Mouse (Mus musculus) left cerebral cortex, postnatal 4 days (tissue): Measurements from ENCODE around the gene Fam71f1. TPM values are rescaled to one million over a fixed set of nuclear protein-coding genes. Genes with fewer than 3 reads are reported as not detected.
"Not testable (repeated sequence)": the region's sequence is repeated elsewhere in the genome, so short reads cannot be mapped to it uniquely, and the experiment has no call there.

Experiments used
- DNase-seq: peaks from one replicate; pipeline ENCODE4 v3.0.0-alpha.2; 2022
- intact Hi-C: fragments of 180-260 bp; cut with DNase I; formaldehyde crosslinking; loops from one replicate; pipeline ENCODE4 v1.15.1; 2025
- total RNA-seq, 2 experiments: library from RNA; stranded (reverse); gene quantifications; 2 replicates each; pipeline ENCODE4 v1.2.3; 2021

Fam71f1 gene
- total RNA-seq, 2 experiments from 2014 or later: not detected

- DNase-seq: no peak
- intact Hi-C loops: no loop called here
Observed at GRCm38 (mm10) chr6:29322147-29322546, 3.2 kb downstream of the Fam71f1 start.

GRCm38 (mm10) chr6:29322735-29323134, 3.8 kb downstream of the Fam71f1 start:
- no peak for DNase-seq
- intact Hi-C loops: no loop called here

DNA sequence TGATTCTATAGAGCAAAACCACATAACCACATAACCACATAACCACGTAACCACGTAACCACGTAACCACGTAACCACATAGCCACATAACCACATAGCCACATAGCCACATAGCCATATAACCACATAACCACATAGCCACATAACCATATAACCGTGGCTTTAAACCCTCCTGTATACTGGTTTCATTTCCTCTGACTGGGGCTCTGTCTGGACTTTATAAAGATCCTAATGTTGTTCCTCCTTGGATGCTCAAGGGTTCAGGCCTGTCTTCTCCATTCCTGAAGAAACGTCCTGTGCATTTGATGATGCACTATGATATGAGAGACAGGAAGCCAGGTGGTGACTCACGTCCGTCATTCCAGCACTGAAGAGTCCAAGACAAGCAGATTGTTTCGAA, 8.0 kb downstream of the Fam71f1 start:
- intact Hi-C loops: no loop called here
- no peak for DNase-seq

GRCm38 (mm10) chr6:29329514-29329913, 10.6 kb downstream of the Fam71f1 start:
- intact Hi-C loops: no loop called here
- DNase-seq: no peak

GRCm38 (mm10) chr6:29346512-29346911, 27.6 kb downstream of the Fam71f1 start:
- intact Hi-C loops, DNase-seq: not testable (repeated sequence)

GRCm38 (mm10) chr6:29347189-29347588, 28.2 kb downstream of the Fam71f1 start:
- intact Hi-C loops: no loop called here
- DNase-seq: no peak

DNA sequence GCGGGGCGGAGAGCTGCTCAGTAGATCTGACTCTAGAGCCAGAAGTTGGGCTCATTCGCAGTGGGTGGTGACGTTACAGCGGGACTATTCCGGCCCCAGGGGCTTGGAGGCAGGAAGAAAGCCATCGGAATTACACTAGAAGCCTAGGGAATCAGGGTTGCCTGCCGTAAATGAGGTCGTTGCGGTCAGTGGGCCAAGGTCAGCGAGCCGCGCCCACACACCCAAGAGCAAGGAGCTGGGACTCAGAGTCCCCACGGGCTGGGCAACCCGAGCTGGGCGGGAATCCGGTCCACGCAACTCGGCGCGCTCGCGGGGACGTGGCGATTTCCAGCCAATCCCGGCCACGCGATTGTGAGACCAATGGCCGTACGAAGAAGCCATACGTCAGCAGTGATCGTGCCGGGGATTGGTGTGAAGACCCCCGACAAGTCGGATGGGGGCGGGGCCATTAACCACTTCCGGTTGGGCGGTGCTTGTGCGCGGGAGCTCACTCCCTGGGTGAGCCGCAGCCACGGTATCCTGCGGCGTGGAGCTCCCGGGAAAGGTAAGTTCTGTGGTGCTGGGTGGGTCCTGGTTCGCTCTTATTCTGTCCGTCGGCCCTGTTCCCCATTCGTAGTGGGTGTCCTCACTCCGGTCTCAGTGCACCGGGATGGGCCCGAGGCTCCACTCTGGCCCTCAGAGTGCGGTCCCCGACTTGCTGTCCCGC, 28.9 kb downstream of the Fam71f1 start, which contains the start of gene Calu:
Calu (plus strand) TSS at position 405 of the 706 bp plus-strand sequence.
- intact Hi-C loops: no loop called here
- peak; percentile 99 for DNase-seq

- DNase-seq: no peak
- intact Hi-C loops: no loop called here
Observed at GRCm38 (mm10) chr6:29348371-29348724, 29.4 kb downstream of the Fam71f1 start.

DNA sequence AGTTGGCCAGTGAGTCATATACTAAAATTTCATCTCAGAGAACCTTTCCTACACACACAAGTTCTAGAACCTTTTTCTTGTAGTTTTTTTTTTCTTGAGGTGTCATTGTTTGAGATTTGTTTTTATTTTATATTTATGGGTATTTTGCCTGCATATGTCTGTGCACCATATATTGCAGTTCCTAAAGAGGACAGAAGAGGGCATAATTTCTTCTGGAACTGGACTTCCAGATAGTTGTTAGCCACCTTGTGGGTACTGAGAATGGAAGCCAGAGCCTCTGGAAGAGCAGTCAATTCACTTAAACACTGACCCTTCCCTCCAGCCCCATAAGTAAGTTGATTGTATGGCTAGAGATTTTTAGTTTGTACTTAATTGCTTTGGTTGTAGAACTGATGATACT, 32.7 kb downstream of the Fam71f1 start:
- intact Hi-C loops: no loop called here
- DNase-seq: no peak

GRCm38 (mm10) chr6:29352816-29353215, 33.9 kb downstream of the Fam71f1 start:
- no peak for DNase-seq
- intact Hi-C loops: no loop called here

- intact Hi-C loops: no loop called here
Observed at GRCm38 (mm10) chr6:29359386-29359785, 40.4 kb downstream of the Fam71f1 start.

DNA sequence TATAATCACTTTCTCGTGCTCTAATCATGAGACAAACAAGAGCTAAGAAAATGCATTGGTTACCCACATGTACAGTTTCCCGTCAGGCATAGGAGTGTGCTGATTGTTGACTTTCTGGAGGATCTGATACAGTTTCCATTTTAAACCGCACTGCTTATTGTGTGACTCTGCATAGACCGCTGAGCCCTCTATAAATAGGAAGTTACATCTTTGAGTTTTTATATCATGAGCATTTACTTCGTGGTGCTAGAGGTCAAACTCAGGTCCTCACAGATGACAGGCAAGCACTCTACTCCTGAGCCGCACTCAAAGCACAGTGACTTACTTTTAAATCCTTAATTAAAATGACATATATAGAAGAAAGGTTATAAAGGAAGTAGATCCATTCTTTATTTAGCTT, 41.3 kb downstream of the Fam71f1 start:
- no peak for DNase-seq
- intact Hi-C loops: no loop called here

More at GRCm38 (mm10) chr6:29359386-29359785, 40.4 kb downstream of the Fam71f1 start:
- no peak for DNase-seq

DNA sequence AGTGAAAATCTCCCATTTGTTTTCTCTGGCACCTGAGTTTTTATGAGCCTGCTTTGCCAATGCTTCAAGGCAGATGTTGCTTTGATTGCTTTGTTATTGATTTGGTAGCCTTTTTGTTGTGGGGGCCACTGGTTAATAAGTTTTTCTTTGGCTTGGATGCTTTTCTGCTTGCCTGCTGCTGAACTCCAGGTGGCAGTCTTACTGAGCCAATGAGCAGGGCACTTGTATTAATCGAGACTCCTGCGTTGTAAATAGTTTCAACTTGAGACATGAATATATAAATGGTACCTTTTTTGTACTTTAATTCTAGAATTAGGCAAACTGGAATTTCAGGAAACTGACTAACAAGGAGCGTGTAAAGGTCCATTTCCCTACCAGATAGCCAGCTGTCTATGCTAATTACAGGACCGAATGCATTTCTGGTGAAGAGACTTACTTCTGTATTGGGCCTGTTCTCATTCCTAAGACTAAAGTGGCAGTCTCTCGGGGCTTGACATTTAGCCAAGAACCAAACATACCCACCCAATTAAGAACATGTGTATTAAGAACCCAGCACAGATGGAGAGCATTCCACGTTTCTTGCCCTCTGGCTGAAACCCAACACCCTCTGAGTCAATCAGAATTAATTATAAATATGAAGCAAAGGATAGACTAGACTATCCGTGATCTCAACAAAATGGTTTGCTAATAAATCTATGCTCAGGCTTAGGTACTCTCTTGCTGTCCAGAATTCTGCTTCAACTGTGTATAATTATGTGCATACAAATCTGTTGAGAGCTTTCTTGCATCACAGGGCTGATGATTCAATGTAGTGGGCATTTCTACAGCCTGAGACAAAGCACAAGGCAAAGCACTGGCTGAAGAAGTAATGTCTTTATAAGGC, 43.5 kb downstream of the Fam71f1 start:
- intact Hi-C loops: no loop called here
- peak; percentile 27 for DNase-seq

GRCm38 (mm10) chr6:29363129-29363515, 44.2 kb downstream of the Fam71f1 start:
- intact Hi-C loops: no loop called here
- DNase-seq: no peak

GRCm38 (mm10) chr6:29365277-29365676, 46.3 kb downstream of the Fam71f1 start:
- intact Hi-C loops: no loop called here

GRCm38 (mm10) chr6:29377386-29377785, 58.4 kb downstream of the Fam71f1 start:
- intact Hi-C loops: no loop called here
- DNase-seq: no peak

More at GRCm38 (mm10) chr6:29365277-29365676, 46.3 kb downstream of the Fam71f1 start:
- DNase-seq: no peak

GRCm38 (mm10) chr6:29378678-29379077, 59.7 kb downstream of the Fam71f1 start:
- no peak for DNase-seq
- intact Hi-C loops: no loop called here

DNA sequence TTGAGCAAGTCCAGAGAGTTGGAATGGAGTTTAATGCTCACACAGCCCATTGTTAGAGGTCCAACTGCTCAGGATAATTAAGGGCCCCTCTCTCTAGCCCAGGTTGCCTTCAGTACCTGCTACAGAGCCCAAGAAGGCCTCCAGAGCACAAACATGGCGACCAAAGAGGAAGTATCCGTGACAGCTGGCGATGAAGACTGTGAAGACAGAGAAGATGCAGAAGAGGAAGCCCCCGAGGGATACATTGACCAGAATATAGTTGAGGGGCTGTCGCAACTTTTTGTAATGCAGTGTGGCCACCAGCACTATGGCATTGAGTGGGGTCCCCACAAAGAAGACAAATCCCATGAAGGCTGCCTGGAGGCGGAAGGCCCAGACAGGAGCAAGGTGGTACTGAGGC, 61.0 kb downstream of the Fam71f1 start:
- intact Hi-C loops: no loop called here
- no peak for DNase-seq

GRCm38 (mm10) chr6:29382442-29382841, 63.5 kb downstream of the Fam71f1 start:
- intact Hi-C loops: no loop called here

More at GRCm38 (mm10) chr6:29382442-29382841, 63.5 kb downstream of the Fam71f1 start:
- no peak for DNase-seq
